Mouse (Mus musculus) layer of hippocampus, adult 6 months (tissue): ENCODE data around the gene Nepn. TPM values are rescaled to one million over a fixed set of nuclear protein-coding genes. Genes with fewer than 3 reads are reported as not detected.

Experiments used
- long read RNA-seq, 2 experiments: library from polyadenylated mRNA; unstranded; transcript quantifications; one replicate each; pipeline ENCODE4 v2.0.0; 2019 to 2020
- polyA plus RNA-seq: library from polyadenylated mRNA; unstranded; fragments of <200 nt; fragmentation: Nextera tagmentation; gene quantifications from 2 replicates; pipeline ENCODE4 v1.2.3, GENCODE M21; 2021

The Nepn gene
- not detected in 2 replicates for polyA plus RNA-seq
- long read RNA-seq, experiment 1 = 0 reads
- long read RNA-seq, experiment 2 = 0 reads

GRCm38 (mm10) chr10:52388922-52389430, at the start of gene Nepn:
Gene Nepn, plus strand, starts transcription at chr10:52388972.

DNA sequence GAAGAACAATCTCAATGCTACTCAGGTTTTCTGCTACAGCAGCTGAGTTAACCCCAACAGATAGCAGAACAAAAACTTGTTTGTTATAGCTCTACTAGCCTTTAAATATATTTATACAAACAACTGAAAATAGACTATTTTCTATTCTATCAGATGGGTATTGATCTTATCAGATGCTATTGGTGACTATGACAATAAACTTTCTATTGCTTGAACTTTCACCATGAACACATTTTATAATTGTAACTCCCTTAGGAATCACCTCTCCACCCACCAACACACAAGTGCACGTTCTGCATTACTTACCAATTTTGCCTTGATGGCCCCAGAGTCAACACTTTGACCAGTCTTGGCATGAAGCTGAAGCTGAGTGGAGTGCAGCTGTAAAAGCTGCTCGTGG, 30.3 kb upstream of the Nepn start, which contains the start of gene Gm26741:
Gm26741 (plus strand) TSS at position 301 of the 400 bp plus-strand sequence.

GRCm38 (mm10) chr10:52381845-52382591, 6.8 kb upstream of the Nepn start, which contains the start of gene Gopc:
Gene Gopc, minus strand, starts transcription at chr10:52382124.

GRCm38 (mm10) chr10:52417299-52417997, 28.7 kb downstream of the Nepn start, which contains the start of gene Nus1:
Gene Nus1, plus strand, starts transcription at chr10:52417547.

Other genes starting within 250 kb of the Nepn start
- gene Ros1, start 193.7 kb upstream of the Nepn start, polyA plus RNA-seq = not detected in 2 replicates
- gene Dcbld1, start 155.4 kb upstream of the Nepn start, polyA plus RNA-seq = 6.0 and 7.2 TPM in 2 replicates
- gene Gm26741, start 30.2 kb upstream of the Nepn start, polyA plus RNA-seq = not detected in 2 replicates
- gene Gopc, start 6.8 kb upstream of the Nepn start, polyA plus RNA-seq = 7.0 and 7.1 TPM in 2 replicates
- 7.2 and 8.2 TPM in 2 replicates for gene Nus1, start 28.6 kb downstream of the Nepn start, polyA plus RNA-seq